Mouse (Mus musculus) kidney, adult 10 weeks (tissue): ENCODE results near the gene Fam71e2. TPM values are rescaled to one million over a fixed set of nuclear protein-coding genes. Genes with fewer than 3 reads are reported as not detected.

Experiments used
- polyA plus RNA-seq: library from polyadenylated mRNA; stranded (reverse); fragments of 350-450 nt; fragmentation: Illumina TruSeq; extraction: RNeasy Lipid Tissue Mini Kit (QIAGEN cat#74804); gene quantifications from one replicate; pipeline ENCODE4 v1.2.3, GENCODE M21; 2014; ENCODE audit warnings: low read depth, low replicate concordance

Fam71e2 gene
- polyA plus RNA-seq = not detected

DNA sequence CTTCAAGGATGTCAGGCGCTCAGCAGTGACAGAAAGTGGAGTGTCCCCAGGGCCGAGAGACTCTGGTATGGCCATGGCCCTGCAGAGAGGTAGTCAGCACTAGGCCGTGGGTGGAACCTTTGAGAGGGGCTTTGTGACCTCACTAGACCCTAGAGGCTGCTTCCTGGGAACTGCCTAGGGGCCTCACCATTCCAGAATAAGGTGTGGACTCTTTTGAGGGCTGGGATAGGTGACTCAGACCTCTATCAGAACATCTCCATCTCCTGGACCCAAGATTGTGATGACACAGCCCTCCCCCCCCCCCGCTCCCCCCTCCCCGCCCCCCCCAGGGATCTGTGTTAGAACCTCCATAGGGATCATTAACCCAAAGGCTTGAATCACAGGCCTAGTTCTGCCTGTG is at the start of gene Fam71e2:
Gene Fam71e2, minus strand, starts transcription at position 101 of the 400 bp plus-strand sequence.

GRCm38 (mm10) chr7:4812303-4813104 is 41.4 kb upstream of the Fam71e2 start, which contains the start of gene Ube2s:
Ube2s (minus strand) TSS chr7:4812590.

DNA sequence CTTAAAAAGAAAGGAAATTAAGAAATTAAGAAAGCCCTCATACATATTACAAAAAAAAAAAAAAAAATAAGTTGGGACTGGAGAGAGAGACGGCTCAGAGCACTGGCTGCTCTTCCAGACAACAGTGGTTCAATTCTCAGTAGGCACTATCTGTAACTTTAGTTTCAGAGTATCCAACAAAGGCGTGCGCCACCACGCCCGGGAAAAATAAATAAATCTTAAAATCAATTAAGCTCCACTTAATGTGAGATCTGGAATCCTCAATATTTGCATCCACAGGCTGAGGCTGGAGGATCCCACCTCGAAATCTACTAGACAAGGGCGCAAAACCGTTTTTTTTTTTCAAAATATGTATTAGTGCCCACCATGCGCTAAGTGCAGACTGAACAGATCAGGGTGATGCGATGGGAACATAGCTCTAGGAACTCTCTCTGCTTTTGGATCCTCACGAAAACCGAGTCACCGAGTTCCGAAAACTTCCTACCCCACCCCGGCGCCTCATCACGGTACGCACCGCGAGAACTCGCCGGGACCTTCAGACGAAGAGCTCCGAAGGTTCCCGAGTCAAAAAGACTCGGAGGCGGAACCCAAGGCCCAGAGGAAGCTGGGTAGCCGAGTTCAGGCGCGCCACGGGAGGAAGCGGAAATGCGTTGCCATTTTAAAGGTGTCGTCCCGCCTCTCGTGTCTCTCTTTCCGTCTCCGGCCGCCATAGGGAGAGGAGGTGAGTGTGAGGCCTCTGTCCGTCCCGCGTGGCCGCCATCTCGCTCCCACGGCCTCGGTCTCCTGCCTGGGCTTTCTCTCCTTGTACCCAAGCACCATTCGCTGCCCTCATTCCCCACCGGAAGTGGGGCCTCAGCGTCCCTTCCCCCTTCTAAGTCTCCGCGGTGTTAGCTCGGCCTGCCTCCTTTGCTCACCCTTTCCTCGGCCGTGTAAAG is 21.4 kb upstream of the Fam71e2 start, which contains the start of gene Rpl28:
Gene Rpl28, plus strand, starts transcription at position 597 of the 935 bp plus-strand sequence.

GRCm38 (mm10) chr7:4789436-4789935 is 18.4 kb upstream of the Fam71e2 start, which contains the start of gene Tmem238:
Tmem238 (minus strand) TSS chr7:4789656.

DNA sequence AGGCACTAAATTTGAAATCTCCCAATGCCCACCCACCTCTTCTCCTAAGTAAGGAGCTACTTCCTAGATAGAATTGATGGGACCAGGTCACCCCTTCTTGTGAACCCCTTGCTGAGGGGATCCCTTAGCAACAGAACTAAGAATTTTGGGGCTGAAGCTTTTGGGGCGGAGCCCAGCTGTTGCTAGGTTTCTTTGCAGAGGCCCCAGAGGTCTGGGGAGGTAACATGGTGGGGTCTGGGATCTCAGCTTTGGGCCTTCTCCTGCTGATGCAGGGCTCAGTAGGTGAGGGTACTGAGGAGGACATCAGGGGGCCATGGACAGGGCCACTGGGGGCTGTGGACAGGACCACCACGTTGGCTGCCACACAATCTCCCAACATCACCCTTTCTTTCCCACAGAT is 11.7 kb upstream of the Fam71e2 start, which contains the start of the genes Il11 and Tmem190:
Gene Il11, minus strand, starts transcription at position 101 of the 400 bp plus-strand sequence.
Gene Tmem190, plus strand, starts transcription at position 179 of the 400 bp plus-strand sequence.

GRCm38 (mm10) chr7:4752821-4753570 is 18.1 kb downstream of the Fam71e2 start, which contains the start of gene Cox6b2:
Cox6b2 (minus strand) TSS chr7:4753094.

GRCm38 (mm10) chr7:4739544-4740275 is 31.4 kb downstream of the Fam71e2 start, which contains the start of gene Kmt5c:
Kmt5c (plus strand) TSS chr7:4740115.

DNA sequence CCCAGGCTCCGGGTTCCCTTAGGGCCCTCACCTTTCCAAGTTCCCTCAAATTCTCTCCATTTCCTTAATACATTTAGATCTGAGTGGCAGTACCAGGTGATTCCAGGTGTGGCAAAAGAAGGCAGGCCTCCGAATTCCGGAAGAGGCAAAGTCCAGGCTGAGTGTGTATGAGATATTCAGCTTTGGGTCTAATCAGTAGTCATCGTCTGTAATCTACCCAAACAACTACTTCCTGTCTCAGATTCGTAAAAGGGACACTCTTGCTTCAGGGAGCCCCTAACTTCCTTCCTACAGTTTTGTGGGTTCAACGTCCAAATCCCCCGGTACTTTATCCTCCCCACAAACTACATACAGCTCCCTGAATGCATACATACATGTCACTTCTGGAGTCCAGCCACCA is 45.9 kb downstream of the Fam71e2 start, which contains the start of gene Tmem150b:
Gene Tmem150b, minus strand, starts transcription at position 81 of the 400 bp plus-strand sequence.

Other genes starting within 250 kb of the Fam71e2 start
- gene Tnni3, start 247.1 kb downstream of the Fam71e2 start, polyA plus RNA-seq = not detected
- not detected for gene Dnaaf3, start 238.8 kb downstream of the Fam71e2 start, polyA plus RNA-seq
- gene Syt5, start 223.8 kb downstream of the Fam71e2 start, polyA plus RNA-seq = not detected
- not detected for gene Ptprh, start 167.3 kb downstream of the Fam71e2 start, polyA plus RNA-seq
- 3.1 TPM for gene Tmem86b, start 139.9 kb downstream of the Fam71e2 start, polyA plus RNA-seq
- gene Ppp6r1, start 112.3 kb downstream of the Fam71e2 start, polyA plus RNA-seq = 11.6 TPM
- gene Hspbp1, start 86.2 kb downstream of the Fam71e2 start, polyA plus RNA-seq = not detected
- gene Brsk1, start 80.7 kb downstream of the Fam71e2 start, polyA plus RNA-seq = 0.24 TPM
- not detected for gene Tmem150b, start 46.1 kb downstream of the Fam71e2 start, polyA plus RNA-seq
- gene Kmt5c, start 31.2 kb downstream of the Fam71e2 start, polyA plus RNA-seq = 0.89 TPM
- not detected for gene Cox6b2, start 18.2 kb downstream of the Fam71e2 start, polyA plus RNA-seq
- 0.20 TPM for gene Il11, start 11.6 kb upstream of the Fam71e2 start, polyA plus RNA-seq
- gene Tmem190, start 11.6 kb upstream of the Fam71e2 start, polyA plus RNA-seq = not detected
- gene Tmem238, start 18.4 kb upstream of the Fam71e2 start, polyA plus RNA-seq = 1.3 TPM
- 11.3 TPM for gene Rpl28, start 21.6 kb upstream of the Fam71e2 start, polyA plus RNA-seq
- gene Ube2s, start 41.3 kb upstream of the Fam71e2 start, polyA plus RNA-seq = 2.9 TPM
- 3.2 TPM for gene Shisa7, start 73.4 kb upstream of the Fam71e2 start, polyA plus RNA-seq
- gene Isoc2b, start 99.0 kb upstream of the Fam71e2 start, polyA plus RNA-seq = 2.9 TPM
- gene Isoc2a, start 105.9 kb upstream of the Fam71e2 start, polyA plus RNA-seq = 5.4 TPM
- gene Gm36210, start 135.2 kb upstream of the Fam71e2 start, polyA plus RNA-seq = not detected
- not detected for gene Zfp628, start 143.9 kb upstream of the Fam71e2 start, polyA plus RNA-seq
- gene Nat14, start 150.7 kb upstream of the Fam71e2 start, polyA plus RNA-seq = 0.57 TPM
- not detected for gene Ssc5d, start 154.5 kb upstream of the Fam71e2 start, polyA plus RNA-seq
- gene Sbk2, start 193.1 kb upstream of the Fam71e2 start, polyA plus RNA-seq = not detected
- not detected for gene Sbk3, start 199.9 kb upstream of the Fam71e2 start, polyA plus RNA-seq
- 10.8 TPM for gene Zfp579, start 224.9 kb upstream of the Fam71e2 start, polyA plus RNA-seq
- gene Zfp524, start 243.1 kb upstream of the Fam71e2 start, polyA plus RNA-seq = not detected
- 11.1 TPM for gene Fiz1, start 243.4 kb upstream of the Fam71e2 start, polyA plus RNA-seq
- gene Gm44973, start 244.2 kb upstream of the Fam71e2 start, polyA plus RNA-seq = not detected
- 2.9 TPM for gene Zfp865, start 249.1 kb upstream of the Fam71e2 start, polyA plus RNA-seq
- 0.49 TPM for gene Ccdc106, start 249.3 kb upstream of the Fam71e2 start, polyA plus RNA-seq